Mouse (Mus musculus) brain, adult 10 weeks (tissue): ENCODE data around the gene Atp6v0e2. TPM values are rescaled to one million over a fixed set of nuclear protein-coding genes. Genes with fewer than 3 reads are reported as not detected.

Source experiments
- polyA plus RNA-seq: library from polyadenylated mRNA; stranded (reverse); fragments of 350-450 nt; fragmentation: Illumina TruSeq; extraction: RNeasy Lipid Tissue Mini Kit (QIAGEN cat#74804); gene quantifications from one replicate; pipeline ENCODE4 v1.2.3, GENCODE M21; 2015; ENCODE audit warnings: low read depth, low replicate concordance

Gene Atp6v0e2
- polyA plus RNA-seq, result 496 TPM

DNA sequence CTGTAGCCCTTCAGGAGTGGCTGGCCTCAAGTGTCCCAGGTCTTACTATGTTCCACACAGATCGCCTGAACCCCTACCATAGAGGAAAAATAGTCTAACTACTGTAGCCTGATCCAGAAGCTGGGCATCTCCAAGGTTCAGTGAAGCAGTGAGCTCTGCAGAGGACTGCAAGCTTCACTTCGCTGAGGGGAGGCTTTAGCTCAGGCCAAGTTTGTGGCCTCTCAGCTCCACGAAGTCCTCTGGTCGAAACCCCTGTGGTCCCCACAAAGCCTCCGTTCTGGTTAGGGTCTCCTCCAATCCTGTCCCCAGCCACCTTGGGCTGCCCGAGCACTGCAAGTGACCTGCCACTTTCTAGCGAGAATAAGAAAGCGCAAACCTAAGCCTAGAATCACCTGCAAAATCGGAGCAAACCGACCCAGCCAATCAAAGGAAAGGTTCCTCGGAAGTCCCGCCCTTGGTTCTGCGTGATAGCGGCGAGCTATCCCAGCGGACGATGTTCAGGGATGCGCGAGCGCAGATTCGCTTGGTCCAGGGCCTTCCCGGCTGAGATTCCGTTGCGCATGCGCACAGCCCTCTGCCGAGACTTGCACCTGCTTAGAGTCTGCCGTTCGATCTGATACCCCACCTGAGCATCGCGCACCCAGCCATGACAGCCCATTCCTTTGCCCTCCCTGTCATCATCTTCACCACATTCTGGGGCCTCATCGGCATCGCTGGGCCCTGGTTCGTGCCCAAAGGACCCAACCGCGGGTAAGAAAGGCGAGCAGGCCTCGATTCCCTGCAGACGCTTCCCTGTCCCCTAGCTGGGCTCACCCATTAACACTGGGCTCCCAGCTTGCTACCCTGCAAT lies at the start of gene Atp6v0e2:
Atp6v0e2 (plus strand) TSS at position 511 of the 850 bp plus-strand sequence.

DNA sequence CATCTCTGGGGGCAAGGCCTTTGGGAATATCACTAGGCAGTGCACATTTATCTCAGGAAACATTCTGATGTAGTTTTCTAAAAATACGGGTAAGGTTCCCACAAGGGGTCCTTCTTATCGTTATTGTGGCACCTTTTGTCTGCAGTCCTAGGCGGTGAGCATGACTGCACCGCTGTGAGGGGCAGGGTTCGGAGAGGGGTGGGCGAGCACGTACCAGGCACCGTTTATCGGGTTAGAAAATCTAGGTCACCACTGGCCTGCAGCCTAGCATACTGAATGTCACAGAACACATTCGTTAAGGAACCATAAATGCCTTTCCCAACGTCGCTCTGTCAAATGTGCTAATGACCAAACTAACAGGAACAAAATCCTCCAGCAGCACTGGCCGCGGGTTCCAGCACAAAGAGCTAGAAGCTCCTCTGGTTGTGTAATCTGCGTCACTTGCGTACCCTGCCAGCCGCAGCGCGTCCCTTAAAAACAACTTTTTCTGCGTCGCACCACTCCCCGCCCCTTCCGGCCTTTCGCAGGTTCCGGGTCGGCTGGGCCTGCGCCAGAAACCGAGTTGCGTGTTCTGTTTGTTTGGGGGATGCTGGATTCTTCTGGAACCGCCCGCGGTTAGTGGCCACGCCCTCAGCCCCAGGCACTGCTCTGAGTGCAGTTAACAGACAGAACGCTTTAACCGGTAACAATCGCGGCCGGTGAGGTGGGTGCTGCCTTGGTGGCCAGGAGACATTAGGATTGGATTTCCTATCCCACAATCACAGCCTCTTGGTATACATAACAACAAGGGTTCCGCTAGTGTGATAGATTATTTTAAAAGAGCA lies 17.1 kb downstream of the Atp6v0e2 start, which contains the start of gene Lrrc61:
Lrrc61 (plus strand) TSS at position 517 of the 824 bp plus-strand sequence.

DNA sequence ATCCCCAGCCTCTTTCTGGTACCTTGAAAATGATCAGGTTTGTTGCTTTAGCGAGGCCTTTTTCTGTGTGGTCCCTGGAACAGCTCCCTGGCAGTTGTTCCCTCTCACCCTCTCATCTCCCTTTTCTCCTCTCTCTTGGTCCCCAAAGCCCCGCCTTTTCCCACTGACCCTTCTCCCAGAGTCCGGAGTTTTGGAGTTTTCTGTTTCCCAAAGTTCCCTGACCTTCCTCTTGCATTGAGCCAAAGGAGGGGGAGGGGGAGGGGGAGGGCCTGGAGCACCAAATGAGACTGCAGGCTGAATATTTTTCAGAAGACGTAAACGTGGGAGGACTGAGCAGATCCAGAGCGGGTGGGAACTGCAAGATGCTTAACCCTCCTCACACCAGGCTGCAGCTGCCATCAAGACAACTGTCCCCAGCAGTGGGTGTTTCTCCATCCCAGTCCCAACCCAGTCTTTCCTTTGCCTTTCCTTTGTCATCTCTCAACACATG lies 35.2 kb downstream of the Atp6v0e2 start, which contains the start of gene Rarres2:
Rarres2 (minus strand) TSS at position 218 of the 490 bp plus-strand sequence.

DNA sequence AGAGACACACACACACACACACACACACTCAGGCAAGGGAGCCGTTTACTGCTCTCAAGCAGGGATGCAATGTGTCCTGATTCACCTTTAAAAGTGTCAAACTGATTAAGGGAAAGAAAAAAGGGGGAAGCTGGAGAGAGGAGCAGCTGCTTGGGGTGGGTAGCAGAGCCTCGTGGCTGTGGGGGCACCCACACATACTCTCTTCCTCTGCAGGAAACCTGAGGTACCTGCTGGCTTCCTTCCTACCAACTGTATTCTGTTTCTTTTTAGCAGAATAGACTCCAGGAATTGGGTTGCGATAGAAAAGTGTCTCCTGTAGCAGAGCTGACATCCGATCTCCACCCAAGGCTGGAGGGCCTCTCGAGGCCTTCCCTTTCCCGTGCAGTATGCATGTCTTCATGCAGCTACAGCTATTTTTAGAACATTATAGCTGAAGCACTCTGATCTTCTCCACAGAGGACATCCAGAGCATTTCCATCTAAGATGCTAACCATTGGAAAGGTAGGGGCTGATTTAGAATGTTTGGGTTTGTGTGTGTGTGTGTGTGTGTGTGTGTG lies 51.9 kb downstream of the Atp6v0e2 start, which contains the start of gene Gm45021:
Gm45021 (plus strand) TSS at position 417 of the 557 bp plus-strand sequence.

Other genes starting within 250 kb of the Atp6v0e2 start
- 24.2 TPM for gene Krba1, start 142.0 kb upstream of the Atp6v0e2 start, polyA plus RNA-seq
- 26.2 TPM for gene Zfp467, start 91.8 kb upstream of the Atp6v0e2 start, polyA plus RNA-seq
- gene Sspo, start 89.4 kb upstream of the Atp6v0e2 start, polyA plus RNA-seq, result 2.0 TPM
- 29.1 TPM for gene Lrrc61, start 17.2 kb downstream of the Atp6v0e2 start, polyA plus RNA-seq
- gene Rarres2, start 35.2 kb downstream of the Atp6v0e2 start, polyA plus RNA-seq, result 35.5 TPM
- not detected for gene Gm45021, start 52.0 kb downstream of the Atp6v0e2 start, polyA plus RNA-seq
- 33.0 TPM for gene Repin1, start 56.3 kb downstream of the Atp6v0e2 start, polyA plus RNA-seq
- not detected for gene Gm44965, start 56.3 kb downstream of the Atp6v0e2 start, polyA plus RNA-seq
- 5.2 TPM for gene Zfp775, start 64.4 kb downstream of the Atp6v0e2 start, polyA plus RNA-seq
- 20.7 TPM for gene AI854703, start 89.1 kb downstream of the Atp6v0e2 start, polyA plus RNA-seq
- gene Gimap8, start 109.6 kb downstream of the Atp6v0e2 start, polyA plus RNA-seq, result 1.4 TPM
- 1.00 TPM for gene Gimap9, start 138.5 kb downstream of the Atp6v0e2 start, polyA plus RNA-seq
- 0.89 TPM for gene Gimap4, start 146.9 kb downstream of the Atp6v0e2 start, polyA plus RNA-seq
- gene Gimap6, start 170.6 kb downstream of the Atp6v0e2 start, polyA plus RNA-seq, result 6.6 TPM
- not detected for gene Gm28053, start 181.0 kb downstream of the Atp6v0e2 start, polyA plus RNA-seq
- gene Gimap7, start 181.0 kb downstream of the Atp6v0e2 start, polyA plus RNA-seq, result not detected
- 1.9 TPM for gene Gimap1, start 201.4 kb downstream of the Atp6v0e2 start, polyA plus RNA-seq
- gene Gimap5, start 208.6 kb downstream of the Atp6v0e2 start, polyA plus RNA-seq, result 0.22 TPM
- gene Gimap3, start 233.2 kb downstream of the Atp6v0e2 start, polyA plus RNA-seq, result 0.30 TPM